Mouse (Mus musculus): Measurements from ENCODE around the gene Tnfrsf26.
A peak's percentile ranks its signal among the peaks of the same experiment; 100 is the strongest.

Tnfrsf26 gene

DNA sequence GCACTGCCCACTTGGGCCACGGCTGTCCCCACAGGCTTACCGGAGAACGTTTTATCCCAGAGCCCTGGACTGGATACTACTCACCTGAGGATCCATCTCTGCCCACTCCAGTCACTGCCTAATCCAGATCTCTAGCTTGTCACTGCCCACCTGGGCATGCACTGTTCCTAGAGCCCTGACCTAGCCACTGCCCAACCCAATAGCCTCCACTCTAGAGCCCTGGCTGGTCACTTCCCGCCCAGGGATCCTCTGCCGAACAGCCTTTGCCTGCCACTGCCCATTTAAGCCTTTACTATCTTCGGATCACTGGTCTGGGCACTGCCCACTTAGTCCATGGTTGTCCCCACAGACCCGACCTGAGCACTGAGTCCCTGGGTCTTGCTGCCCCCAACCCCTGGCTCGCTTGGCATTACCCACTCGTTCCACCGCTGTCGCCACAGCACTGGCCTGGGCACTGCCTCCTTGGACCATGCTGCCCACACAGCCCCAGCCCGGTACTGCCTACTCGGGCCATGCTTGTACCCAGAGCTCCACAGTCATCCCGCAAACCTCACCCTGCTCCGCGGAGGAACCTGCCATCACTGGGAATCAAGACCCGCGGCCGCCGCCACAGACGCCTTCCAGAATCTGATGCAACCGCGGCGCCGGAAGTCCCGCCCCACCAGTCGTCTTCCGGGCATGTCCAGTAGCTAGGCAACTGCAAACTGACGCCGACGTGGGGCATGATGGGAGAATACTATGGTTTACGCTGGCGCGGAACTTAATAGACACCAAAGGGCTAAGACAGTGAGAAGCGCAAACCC, 28.9 kb downstream of the Tnfrsf26 start, which contains the start of gene Cars:
Gene Cars (minus strand): TSS at position 663 of the 803 bp plus-strand sequence.
- DNase-seq (ENCODE audit: low spot score in 2 of 2): peak; percentile 93 to 94

- DNase-seq (ENCODE audit: low spot score in 2 of 2): no peak
Observed at GRCm38 (mm10) chr7:143594865-143595264, 33.7 kb downstream of the Tnfrsf26 start.

- no peak for DNase-seq (ENCODE audit: low spot score in 2 of 2)
Observed at GRCm38 (mm10) chr7:143592255-143592654, 36.3 kb downstream of the Tnfrsf26 start.

- no peak for DNase-seq (ENCODE audit: low spot score in 2 of 2)
Observed at GRCm38 (mm10) chr7:143588006-143588405, 40.5 kb downstream of the Tnfrsf26 start.

DNA sequence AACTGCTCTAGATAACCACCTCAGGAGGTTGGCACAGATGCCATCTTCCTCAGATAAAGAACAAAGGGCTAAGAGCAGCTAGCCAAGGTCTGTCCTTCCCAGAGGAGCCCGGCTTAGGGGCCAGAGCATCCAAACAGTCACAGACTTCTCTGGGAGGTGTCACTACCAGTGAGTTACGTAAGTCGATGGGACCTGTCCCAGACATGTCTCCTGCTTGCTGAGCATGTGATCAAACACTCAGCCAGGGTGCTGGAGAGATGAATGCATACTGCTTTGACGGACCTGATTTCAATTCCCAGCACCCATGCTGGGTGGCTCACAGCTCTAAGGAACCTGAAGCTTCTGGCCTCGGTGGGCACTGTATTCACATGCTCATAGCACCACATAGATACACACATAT, 40.9 kb downstream of the Tnfrsf26 start:
- DNase-seq (ENCODE audit: low spot score in 2 of 2): no peak

- DNase-seq (ENCODE audit: low spot score in 2 of 2): peak; percentile 18 to 25
Observed at GRCm38 (mm10) chr7:143583956-143584355, 44.6 kb downstream of the Tnfrsf26 start.

GRCm38 (mm10) chr7:143583025-143583424, 45.5 kb downstream of the Tnfrsf26 start:
- DNase-seq (ENCODE audit: low spot score in 2 of 2): no peak

DNA sequence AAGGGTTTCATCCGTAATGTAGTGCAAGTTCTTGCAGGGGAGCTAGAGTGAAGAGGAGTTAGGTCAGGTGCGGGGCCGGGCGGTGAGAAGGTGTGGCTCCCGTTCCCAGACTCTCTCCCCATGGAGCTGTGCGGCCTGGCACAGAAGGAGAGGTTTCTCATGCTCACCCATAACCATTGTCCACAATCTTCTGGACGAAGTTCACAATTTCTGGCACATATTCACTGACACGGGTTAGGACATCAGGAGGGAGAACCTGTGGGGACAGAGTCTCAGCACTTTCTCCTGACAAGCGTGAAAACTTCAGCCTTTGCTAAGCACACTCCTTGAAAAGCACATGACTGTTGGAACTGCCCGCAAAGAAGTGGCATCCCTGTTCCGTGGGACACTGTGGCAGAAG, 52.8 kb downstream of the Tnfrsf26 start:
- DNase-seq (ENCODE audit: low spot score in 2 of 2): no peak

GRCm38 (mm10) chr7:143565648-143566039, 62.9 kb downstream of the Tnfrsf26 start:
- DNase-seq (ENCODE audit: low spot score in 2 of 2): no peak

GRCm38 (mm10) chr7:143565015-143565647, 63.4 kb downstream of the Tnfrsf26 start:
- no peak for DNase-seq (ENCODE audit: low spot score in 2 of 2)

GRCm38 (mm10) chr7:143563787-143564186, 64.7 kb downstream of the Tnfrsf26 start:
- DNase-seq (ENCODE audit: low spot score in 2 of 2): no peak
